Mouse (Mus musculus): ENCODE measurements around the gene Ankra2.

Ankra2 gene

GRCm38 (mm10) chr13:98296072-98296471 lies 33.2 kb downstream of the Ankra2 start:
- DNase-seq (ENCODE audit: low spot score in 2 of 2) = no peak

GRCm38 (mm10) chr13:98297883-98298482 lies 35.1 kb downstream of the Ankra2 start:
- DNase-seq (ENCODE audit: low spot score in 2 of 2) = no peak

GRCm38 (mm10) chr13:98298833-98299758 lies 36.2 kb downstream of the Ankra2 start:
- DNase-seq (ENCODE audit: low spot score in 2 of 2) = peak; percentile 37 to 67

DNA sequence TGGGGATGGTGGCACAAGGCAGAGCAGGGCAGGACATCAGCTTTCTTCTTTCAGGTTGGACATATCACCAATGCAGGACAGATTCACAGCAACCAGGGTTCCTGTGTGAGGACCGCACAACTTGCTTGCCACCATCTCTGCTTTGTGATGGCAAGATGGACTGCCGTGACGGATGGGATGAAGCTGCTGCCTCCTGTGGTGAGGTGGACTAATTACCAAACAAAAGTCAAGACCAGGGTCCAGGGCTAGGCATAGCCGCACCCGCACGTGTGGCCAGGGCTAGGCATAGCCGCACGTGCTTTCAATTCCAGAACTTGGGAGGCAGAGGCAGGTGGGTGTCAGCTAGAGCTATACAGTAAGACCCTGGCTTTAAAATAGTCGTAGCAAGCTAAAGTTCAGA lies 42.4 kb downstream of the Ankra2 start:
- no peak for DNase-seq (ENCODE audit: low spot score in 2 of 2)

DNA sequence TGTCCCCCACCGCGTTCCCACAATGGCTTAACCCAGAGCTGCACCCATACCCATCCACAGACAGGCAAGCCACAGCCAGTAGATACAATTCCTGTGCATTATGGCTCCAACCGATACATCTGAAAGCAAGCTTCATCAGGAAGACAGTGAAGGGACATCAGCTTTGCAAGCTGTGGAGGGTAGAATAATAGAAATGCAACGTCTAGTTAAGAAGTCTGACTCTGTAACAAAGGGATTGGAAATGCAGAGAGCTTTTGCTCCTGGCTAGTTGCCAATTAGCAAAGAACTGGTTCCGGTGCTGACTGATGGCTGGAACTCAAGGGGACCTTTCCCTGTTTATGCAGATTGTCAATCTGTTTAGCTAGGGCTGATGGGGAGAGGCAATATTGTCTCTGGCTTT lies 43.5 kb downstream of the Ankra2 start:
- no peak for DNase-seq (ENCODE audit: low spot score in 2 of 2)

- DNase-seq (ENCODE audit: low spot score in 2 of 2) = no peak
Measured at GRCm38 (mm10) chr13:98306852-98307475, 44.1 kb downstream of the Ankra2 start.

DNA sequence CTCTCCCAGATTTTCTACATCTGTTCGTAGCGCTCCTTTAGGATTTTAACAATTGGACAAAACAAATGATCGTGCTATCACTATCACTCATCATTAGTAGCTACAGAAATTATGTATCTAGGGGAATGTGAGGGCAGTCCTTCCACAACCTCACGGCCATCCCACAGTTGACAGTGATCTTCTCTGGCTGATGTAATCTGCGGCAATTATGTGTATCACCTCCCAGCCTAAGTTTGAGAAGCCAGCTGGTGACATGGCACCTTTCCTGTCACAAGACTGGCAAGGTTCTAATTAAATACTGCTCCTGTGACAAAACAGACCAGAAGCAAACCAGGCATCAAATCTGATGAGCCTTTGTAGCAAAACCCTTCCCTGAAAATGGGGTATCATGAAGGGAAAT lies 45.1 kb downstream of the Ankra2 start:
- DNase-seq (ENCODE audit: low spot score in 2 of 2) = no peak

DNA sequence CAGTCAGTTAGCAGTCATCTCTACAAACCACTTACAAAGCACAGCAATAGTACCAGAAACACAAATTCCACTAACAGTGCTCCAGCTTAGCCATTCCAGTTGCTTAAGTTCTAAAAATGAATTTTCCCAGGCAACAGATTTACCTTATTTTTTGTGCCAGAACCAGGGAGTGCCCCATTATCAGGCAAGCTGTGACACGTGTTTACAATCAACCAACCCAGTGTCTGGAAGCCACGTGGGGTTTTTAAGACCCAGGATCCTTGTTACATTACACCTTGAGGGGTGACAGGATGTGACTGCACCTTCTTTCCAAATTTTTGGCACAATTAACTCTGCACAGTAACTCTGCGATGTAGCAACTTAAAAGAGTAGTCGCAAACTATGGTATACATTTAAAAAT lies 45.9 kb downstream of the Ankra2 start:
- DNase-seq (ENCODE audit: low spot score in 2 of 2) = no peak

GRCm38 (mm10) chr13:98311597-98311996 lies 48.7 kb downstream of the Ankra2 start:
- no peak for DNase-seq (ENCODE audit: low spot score in 2 of 2)

GRCm38 (mm10) chr13:98313631-98314030 lies 50.8 kb downstream of the Ankra2 start:
- no peak for DNase-seq (ENCODE audit: low spot score in 2 of 2)

- DNase-seq (ENCODE audit: low spot score in 2 of 2) = no peak
Measured at GRCm38 (mm10) chr13:98315124-98315523, 52.2 kb downstream of the Ankra2 start.

DNA sequence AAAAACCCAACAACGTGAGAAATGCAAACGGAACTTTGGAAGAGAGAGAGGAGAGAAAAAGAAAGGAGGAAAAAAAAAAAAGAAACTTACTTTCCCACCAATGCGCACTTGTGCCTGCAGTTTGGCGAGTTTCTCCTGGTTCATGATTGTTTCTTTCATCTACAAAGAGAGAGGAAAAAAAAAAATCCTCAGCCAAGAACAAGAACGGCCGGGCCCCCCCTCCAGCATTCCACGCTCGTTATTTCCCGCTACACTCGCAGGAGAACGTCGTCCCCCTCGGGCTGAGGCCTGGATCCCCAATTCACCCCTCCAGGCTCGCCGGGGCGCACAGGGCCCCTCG lies 53.2 kb downstream of the Ankra2 start:
- DNase-seq (ENCODE audit: low spot score in 2 of 2) = no peak

- peak; percentile 87 to 91 for DNase-seq (ENCODE audit: low spot score in 2 of 2)
Measured at GRCm38 (mm10) chr13:98316480-98317245, 53.8 kb downstream of the Ankra2 start, which contains the start of gene Btf3. Gene Btf3 (minus strand): TSS chr13:98317006.

DNA sequence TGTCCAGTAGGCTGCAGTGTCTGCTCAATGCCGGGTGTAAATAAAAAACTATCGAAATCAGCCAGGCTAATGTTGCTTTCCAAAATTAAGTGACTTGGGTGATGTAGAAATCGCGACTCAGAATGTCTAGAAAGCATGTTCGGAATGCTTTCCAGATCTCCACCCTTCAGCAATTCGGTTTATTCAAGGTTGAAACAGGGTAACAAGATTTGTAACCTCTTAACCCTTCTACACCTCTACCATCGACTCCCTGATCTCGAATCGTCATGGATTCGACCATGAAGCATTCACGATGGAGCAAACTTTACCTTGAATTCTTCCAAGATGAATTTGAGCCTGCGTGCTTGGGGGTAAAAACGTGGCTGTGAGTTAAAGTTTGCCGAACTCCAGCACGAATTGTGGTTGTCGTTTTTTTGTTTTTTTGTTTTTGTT lies 54.4 kb downstream of the Ankra2 start:
- no peak for DNase-seq (ENCODE audit: low spot score in 2 of 2)

- DNase-seq (ENCODE audit: low spot score in 2 of 2) = no peak
Measured at GRCm38 (mm10) chr13:98317911-98318310, 55.0 kb downstream of the Ankra2 start.
